Mouse (Mus musculus): ENCODE results near the gene Tmem138. TPM values are rescaled to one million over a fixed set of nuclear protein-coding genes. Genes with fewer than 3 reads are reported as not detected.

The Tmem138 gene
- polyA plus RNA-seq, 1 experiment = 8.4 TPM

DNA sequence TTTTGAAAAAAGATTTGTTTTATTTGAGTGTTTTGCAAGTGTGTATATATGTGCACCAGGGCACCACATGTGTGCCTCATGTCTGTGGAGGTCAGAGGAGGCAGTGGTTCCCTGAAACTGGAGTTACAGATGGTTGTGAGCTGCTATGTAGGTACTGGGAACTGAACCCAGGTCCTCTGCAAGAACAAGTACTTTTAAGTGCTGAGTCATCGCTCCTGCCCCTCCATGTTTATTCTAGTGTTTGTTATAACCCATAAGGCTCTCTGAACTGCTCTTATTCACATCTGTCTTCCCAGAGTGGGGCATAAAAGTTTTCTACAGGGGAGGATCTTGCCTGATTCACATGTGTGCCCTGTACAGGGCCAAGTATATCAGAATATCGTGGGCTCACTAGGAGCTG lies 22.5 kb upstream of the Tmem138 start:
- Histone ChIP-seq H3K4me1 (ENCODE audit: control insufficient read depth, insufficient read depth, low read length) (peaks cover 21% of the 10 kb centered on the region), H3K4me3 (ENCODE audit: insufficient read depth, low read length) (no peak overlapping the region), H3K27ac (ENCODE audit: insufficient read depth, low read depth, low read length) (no peak overlapping the region)
- no peak for TF ChIP-seq CTCF (IDR thresholded peaks at IDR 0.05; ENCODE audit: low read depth, low read length)
- TF ChIP-seq POLR2A (IDR thresholded peaks at IDR 0.05; ENCODE audit: borderline replicate concordance, low read depth, low read length) = no peak

DNA sequence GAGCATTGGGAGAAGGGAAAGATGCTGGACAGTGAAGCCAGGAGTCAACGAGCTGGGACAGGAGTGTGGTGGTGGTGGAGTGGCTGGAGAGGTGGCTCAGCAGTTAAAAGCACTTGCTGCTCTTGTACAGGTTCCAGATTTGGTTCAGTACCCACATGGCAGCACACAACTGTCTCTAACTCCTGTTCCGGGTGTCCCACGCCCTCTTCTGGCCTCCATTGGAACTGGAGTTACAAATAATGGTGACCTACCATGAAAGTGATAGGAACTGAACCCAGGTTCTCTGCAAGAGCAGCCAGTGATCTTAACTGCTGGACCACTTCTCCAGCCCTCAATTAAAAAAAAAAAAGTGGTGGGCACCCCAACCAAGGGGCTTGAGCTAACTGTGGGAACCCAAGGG lies 21.0 kb upstream of the Tmem138 start:
- Histone ChIP-seq H3K4me1 (ENCODE audit: control insufficient read depth, insufficient read depth, low read length) (peaks cover 16% of the 10 kb centered on the region), H3K27ac (ENCODE audit: insufficient read depth, low read depth, low read length) (no peak overlapping the region)
- TF ChIP-seq CTCF (IDR thresholded peaks at IDR 0.05; ENCODE audit: low read depth, low read length) (peak; percentile 46; the same call in 1 of the 2 replicates), POLR2A (IDR thresholded peaks at IDR 0.05; ENCODE audit: borderline replicate concordance, low read depth, low read length) (no peak)

DNA sequence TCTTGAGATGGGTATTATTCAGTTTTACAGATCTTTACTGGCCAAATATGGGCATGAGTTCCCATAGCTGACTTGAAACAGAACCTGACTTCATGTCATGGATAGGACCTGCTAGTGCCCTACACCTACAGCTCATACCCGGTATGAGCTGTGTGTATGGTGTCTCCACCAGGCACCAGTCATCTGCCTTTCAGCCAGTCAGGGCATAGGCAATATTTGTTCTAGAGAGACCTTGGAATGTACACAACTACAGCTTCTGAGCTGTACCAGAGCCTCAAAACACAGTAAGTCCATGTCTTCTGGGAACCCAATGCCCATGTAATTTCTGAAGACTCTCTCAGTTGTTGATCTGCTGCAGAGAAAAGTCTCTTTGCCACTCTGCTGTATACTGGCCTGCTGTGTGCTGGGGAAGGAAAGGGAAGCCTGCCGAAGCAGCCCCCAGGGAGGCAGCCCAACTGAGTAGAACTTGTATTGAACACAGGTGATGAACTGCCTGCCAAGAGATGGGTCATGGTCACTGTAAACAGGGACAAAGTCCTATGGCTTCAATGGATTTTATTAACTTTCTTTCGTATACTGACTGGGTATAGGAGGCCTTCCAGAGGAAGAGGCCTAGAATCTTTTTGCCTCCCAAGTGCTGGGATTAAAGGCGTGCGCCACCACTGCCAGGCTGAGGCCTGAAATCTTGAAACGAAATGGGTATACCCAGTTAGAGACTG lies 14.7 kb upstream of the Tmem138 start:
- H3K27ac ChIP-seq (ENCODE audit: insufficient read depth, low read depth, low read length) = no peak overlapping the region
- peaks cover 9% of the 10 kb centered on the region for H3K4me1 ChIP-seq (ENCODE audit: control insufficient read depth, insufficient read depth, low read length)
- TF ChIP-seq POLR2A (IDR thresholded peaks at IDR 0.05; ENCODE audit: borderline replicate concordance, low read depth, low read length) (no peak), CTCF (IDR thresholded peaks at IDR 0.05; ENCODE audit: low read depth, low read length) (no peak)
- no peak overlapping the region for H3K4me3 ChIP-seq (ENCODE audit: insufficient read depth, low read length)

More for the DNA sequence above, 21.0 kb upstream of the Tmem138 start:
- H3K4me3 ChIP-seq (ENCODE audit: insufficient read depth, low read length) = no peak overlapping the region

DNA sequence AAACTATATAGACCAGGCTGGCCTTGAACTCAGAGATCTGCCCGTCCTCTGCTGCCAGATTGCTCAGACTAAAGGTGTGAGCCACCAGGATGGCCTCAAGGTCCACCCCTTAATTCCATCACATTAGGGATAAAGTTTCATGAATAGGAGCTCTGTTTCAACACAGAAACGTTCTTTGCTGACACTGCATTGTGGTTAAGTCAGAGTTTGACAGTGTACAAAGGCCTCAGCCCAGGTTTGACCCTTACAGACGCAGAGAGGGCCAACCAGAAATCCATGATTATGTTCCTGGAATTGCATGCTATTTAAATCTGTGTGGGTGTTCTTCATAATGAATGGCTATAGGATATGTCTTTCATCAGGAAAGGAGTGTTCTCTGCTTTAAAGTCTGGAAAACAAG lies 13.1 kb upstream of the Tmem138 start:
- Histone ChIP-seq H3K4me1 (ENCODE audit: control insufficient read depth, insufficient read depth, low read length) (peaks cover 9% of the 10 kb centered on the region), H3K27ac (ENCODE audit: insufficient read depth, low read depth, low read length) (no peak overlapping the region), H3K4me3 (ENCODE audit: insufficient read depth, low read length) (no peak overlapping the region)
- TF ChIP-seq CTCF (IDR thresholded peaks at IDR 0.05; ENCODE audit: low read depth, low read length) (no peak), POLR2A (IDR thresholded peaks at IDR 0.05; ENCODE audit: borderline replicate concordance, low read depth, low read length) (no peak)

DNA sequence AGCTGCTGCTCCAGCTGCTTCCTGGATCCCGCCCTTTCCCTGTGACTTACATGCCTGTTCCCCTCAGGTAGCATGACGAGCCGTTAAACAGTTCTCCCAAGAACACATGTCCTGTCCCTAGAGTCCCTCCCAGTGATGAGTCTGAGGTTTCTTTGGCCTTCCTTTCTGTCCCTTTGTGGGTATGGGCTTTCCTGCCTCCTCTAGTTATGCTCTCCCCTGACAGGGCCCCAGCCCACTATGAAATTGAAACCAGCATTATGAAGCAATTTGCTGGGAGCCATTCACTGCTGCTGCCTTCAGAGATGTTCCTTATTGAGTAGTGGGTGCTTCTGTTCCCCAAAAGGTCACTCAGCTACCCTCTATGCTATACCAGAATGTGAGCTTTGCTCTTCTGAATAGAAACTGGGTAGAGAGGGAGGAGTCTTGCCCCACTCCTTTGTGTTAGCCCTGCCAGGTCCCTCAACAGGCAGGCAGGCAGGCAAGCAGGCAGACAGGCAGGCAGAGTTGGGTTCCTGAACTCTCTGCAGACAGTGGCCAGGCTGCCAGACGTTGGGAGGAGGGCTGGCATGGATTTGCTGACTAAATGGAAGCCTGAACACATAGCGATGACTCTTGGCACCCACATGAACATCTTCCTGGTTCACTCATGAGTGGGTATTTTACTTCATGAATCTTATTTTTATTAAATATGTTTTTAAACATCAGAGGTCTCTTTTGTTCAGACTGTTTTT lies 12.1 kb upstream of the Tmem138 start:
- no peak for TF ChIP-seq POLR2A (IDR thresholded peaks at IDR 0.05; ENCODE audit: borderline replicate concordance, low read depth, low read length)
- TF ChIP-seq CTCF (IDR thresholded peaks at IDR 0.05; ENCODE audit: low read depth, low read length) = no peak
- Histone ChIP-seq H3K4me1 (ENCODE audit: control insufficient read depth, insufficient read depth, low read length) (peaks cover 9% of the 10 kb centered on the region), H3K4me3 (ENCODE audit: insufficient read depth, low read length) (no peak overlapping the region), H3K27ac (ENCODE audit: insufficient read depth, low read depth, low read length) (no peak overlapping the region)

GRCm38 (mm10) chr19:10587231-10587630 lies 10.1 kb upstream of the Tmem138 start:
- no peak overlapping the region for H3K27ac ChIP-seq (ENCODE audit: insufficient read depth, low read depth, low read length)
- TF ChIP-seq POLR2A (IDR thresholded peaks at IDR 0.05; ENCODE audit: borderline replicate concordance, low read depth, low read length) (no peak), CTCF (IDR thresholded peaks at IDR 0.05; ENCODE audit: low read depth, low read length) (no peak)
- H3K4me1 ChIP-seq (ENCODE audit: control insufficient read depth, insufficient read depth, low read length) = peaks cover 8% of the 10 kb centered on the region
- no peak overlapping the region for H3K4me3 ChIP-seq (ENCODE audit: insufficient read depth, low read length)

- no peak overlapping the region for H3K4me3 ChIP-seq (ENCODE audit: insufficient read depth, low read length)
- TF ChIP-seq CTCF (IDR thresholded peaks at IDR 0.05; ENCODE audit: low read depth, low read length) = no peak
- no peak for TF ChIP-seq POLR2A (IDR thresholded peaks at IDR 0.05; ENCODE audit: borderline replicate concordance, low read depth, low read length)
- peaks cover 17% of the 10 kb centered on the region for H3K4me1 ChIP-seq (ENCODE audit: control insufficient read depth, insufficient read depth, low read length)
- no peak overlapping the region for H3K27ac ChIP-seq (ENCODE audit: insufficient read depth, low read depth, low read length)
Measured at GRCm38 (mm10) chr19:10585112-10585511, 8.0 kb upstream of the Tmem138 start.

DNA sequence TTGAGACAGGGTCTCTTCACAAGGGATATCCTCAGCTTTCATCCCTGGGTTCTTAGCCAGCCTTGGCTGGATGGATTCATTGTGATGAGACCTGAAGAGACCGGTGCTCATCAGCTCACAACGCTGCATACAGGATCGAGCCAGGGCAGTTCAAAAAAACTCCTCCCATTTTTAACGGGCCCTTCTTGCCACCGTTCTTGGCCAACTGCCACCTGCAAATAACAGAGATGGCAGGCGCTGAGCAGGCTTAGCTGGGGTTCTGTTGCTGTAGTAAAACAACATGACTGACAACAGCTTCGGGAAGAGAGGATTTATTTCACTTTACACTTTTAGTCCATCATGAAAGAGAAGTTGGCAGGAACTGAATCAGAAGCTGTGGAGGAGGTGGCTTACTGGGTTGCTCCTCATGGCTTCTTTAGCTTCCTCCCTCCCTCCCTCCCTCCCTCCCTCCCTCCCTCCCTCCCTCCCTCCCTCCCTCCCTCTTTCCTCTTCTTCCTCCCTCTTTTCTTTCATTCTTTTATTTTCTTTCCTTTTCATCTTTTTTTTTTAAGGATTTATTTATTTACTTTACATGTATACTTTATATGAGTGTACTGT lies 6.5 kb upstream of the Tmem138 start:
- H3K27ac ChIP-seq (ENCODE audit: insufficient read depth, low read depth, low read length) = no peak overlapping the region
- peaks cover 26% of the 10 kb centered on the region for H3K4me1 ChIP-seq (ENCODE audit: control insufficient read depth, insufficient read depth, low read length)
- TF ChIP-seq POLR2A (IDR thresholded peaks at IDR 0.05; ENCODE audit: borderline replicate concordance, low read depth, low read length) (no peak), CTCF (IDR thresholded peaks at IDR 0.05; ENCODE audit: low read depth, low read length) (no peak)
- H3K4me3 ChIP-seq (ENCODE audit: insufficient read depth, low read length) = no peak overlapping the region

- TF ChIP-seq CTCF (IDR thresholded peaks at IDR 0.05; ENCODE audit: low read depth, low read length) = no peak
- TF ChIP-seq POLR2A (IDR thresholded peaks at IDR 0.05; ENCODE audit: borderline replicate concordance, low read depth, low read length) = no peak
- no peak overlapping the region for H3K27ac ChIP-seq (ENCODE audit: insufficient read depth, low read depth, low read length)
- H3K4me1 ChIP-seq (ENCODE audit: control insufficient read depth, insufficient read depth, low read length) = peaks cover 23% of the 10 kb centered on the region
- H3K4me3 ChIP-seq (ENCODE audit: insufficient read depth, low read length) = no peak overlapping the region
Measured at GRCm38 (mm10) chr19:10581984-10582383, 4.8 kb upstream of the Tmem138 start.

GRCm38 (mm10) chr19:10580761-10581160 lies 3.6 kb upstream of the Tmem138 start:
- H3K4me3 ChIP-seq (ENCODE audit: insufficient read depth, low read length) = no peak overlapping the region
- no peak overlapping the region for H3K27ac ChIP-seq (ENCODE audit: insufficient read depth, low read depth, low read length)
- no peak for TF ChIP-seq POLR2A (IDR thresholded peaks at IDR 0.05; ENCODE audit: borderline replicate concordance, low read depth, low read length)
- no peak for TF ChIP-seq CTCF (IDR thresholded peaks at IDR 0.05; ENCODE audit: low read depth, low read length)
- peaks cover 23% of the 10 kb centered on the region for H3K4me1 ChIP-seq (ENCODE audit: control insufficient read depth, insufficient read depth, low read length)

All from bone marrow macrophage, adult 2 months (primary cell).